Mouse (Mus musculus) hindbrain, embryonic 14.5 days (tissue): Measurements from ENCODE around the gene 4931409K22Rik. TPM values are rescaled to one million over a fixed set of nuclear protein-coding genes. Genes with fewer than 3 reads are reported as not detected.
A peak's percentile ranks its signal among the peaks of the same experiment; 100 is the strongest.
"Not testable (repeated sequence)": the region's sequence is repeated elsewhere in the genome, so short reads cannot be mapped to it uniquely, and the experiment has no call there.

Source experiments
- ATAC-seq: fragments of 200-750 bp; cut with Nextera tagmentation; 2 replicates; pipeline ENCODE4 v1.8.0; 2017; ENCODE audit warnings: moderate number of reproducible peaks, mild to moderate bottlenecking, moderate TSS enrichment, moderate library complexity; ENCODE audit not compliant: low FRiP score
- DNase-seq: peaks from one replicate; pipeline ENCODE4 v3.0.0-alpha.2; 2015; ENCODE audit warnings: low spot score
- H3K27ac ChIP-seq: fragments of 300-500 bp; sonication (generic); 2 replicates; pipeline ENCODE4 v1.5.1; 2014; ENCODE audit warnings: mild to moderate bottlenecking, moderate library complexity
- H3K27me3 ChIP-seq: fragments of 300-500 bp; sonication (generic); 2 replicates; pipeline ENCODE4 v1.6.1; 2014; ENCODE audit warnings: mild to moderate bottlenecking, low read length, mixed read lengths; ENCODE audit not compliant: control insufficient read depth, insufficient read depth
- H3K36me3 ChIP-seq: fragments of 300-500 bp; sonication (generic); replicated peaks from 2 replicates; pipeline ENCODE4 v1.6.1; 2014; ENCODE audit not compliant: control insufficient read depth, insufficient read depth
- H3K4me1 ChIP-seq: fragments of 300-500 bp; sonication (generic); replicated peaks from 2 replicates; pipeline ENCODE4 v1.6.1; 2014; ENCODE audit warnings: antibody characterized with exemption, low read length, mixed read lengths; ENCODE audit not compliant: control insufficient read depth, insufficient read depth
- H3K4me2 ChIP-seq: fragments of 300-500 bp; sonication (generic); replicated peaks from 2 replicates; pipeline ENCODE4 v1.6.1; 2014; ENCODE audit warnings: mild to moderate bottlenecking, moderate library complexity
- H3K4me3 ChIP-seq: fragments of 300-500 bp; sonication (generic); replicated peaks from 2 replicates; pipeline ENCODE4 v1.5.1; 2014; ENCODE audit warnings: mild to moderate bottlenecking, low read length
- H3K9ac ChIP-seq: fragments of 300-500 bp; sonication (generic); 2 replicates; pipeline ENCODE4 v1.6.1; 2014
- H3K9me3 ChIP-seq: fragments of 300-500 bp; sonication (generic); 2 replicates; pipeline ENCODE4 v1.6.1; 2016; ENCODE audit warnings: low read length; ENCODE audit not compliant: control insufficient read depth
- WGBS: fragments of 180-500 bp; shearing (Covaris S2); extraction: QIAGEN DNeasy Blood & Tissue Kit; methylation state at CpG from one replicate; pipeline ENCODE4 v1.1.7; 2014; 5-methylcytosine and 5-hydroxymethylcytosine counted together
- polyA plus RNA-seq: library from polyadenylated mRNA; unstranded; fragments of >200 nt; fragmentation: Nextera tagmentation; extraction: Ambion mirVana; gene quantifications from 2 replicates; pipeline ENCODE4 v1.2.1, GENCODE M21; 2014

Gene 4931409K22Rik
- polyA plus RNA-seq, 1 experiment from 2014 or later = 0.19 TPM

DNA sequence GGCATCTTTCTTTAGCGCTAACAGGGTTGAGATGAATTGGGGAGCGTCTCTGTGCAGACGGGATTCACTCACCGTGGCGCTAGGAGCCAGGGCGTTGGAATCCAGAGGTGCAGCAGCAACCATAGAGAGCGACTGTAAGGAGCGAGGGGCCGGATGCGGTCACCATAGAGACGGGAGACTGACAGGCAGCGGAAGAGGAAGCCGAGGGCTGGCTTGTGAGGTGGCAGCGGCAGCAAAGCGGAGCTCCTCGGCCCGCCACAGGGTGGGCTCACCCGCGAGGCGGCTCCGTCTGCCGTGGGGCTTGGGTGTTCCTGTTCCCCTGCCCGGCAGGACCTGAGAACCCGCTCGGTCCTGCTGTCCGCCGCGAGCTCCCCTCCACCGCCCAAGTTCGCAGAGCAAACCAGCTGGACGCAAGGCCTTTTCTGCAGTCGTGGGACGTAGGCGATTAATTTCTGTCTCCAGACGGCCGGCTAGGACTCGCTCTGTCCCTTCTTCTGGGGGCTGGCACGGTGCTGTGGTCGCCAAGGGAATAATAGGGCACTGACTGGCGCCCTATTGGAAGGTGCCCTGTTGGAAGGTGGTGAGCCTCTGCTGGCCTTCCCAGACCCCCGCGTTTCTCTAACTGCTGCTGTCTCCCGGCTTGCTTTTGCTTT, 30.1 kb upstream of the 4931409K22Rik start, which contains the start of gene Chpf2:
Chpf2 (plus strand) TSS at position 195 of the 653 bp plus-strand sequence.
- WGBS = under 1% methylated on average over 41 of the region's 43 CpGs
- peak; percentile 89 for ATAC-seq
- no peaks in the 10 kb centered on the region for H3K27me3 ChIP-seq
- H3K4me2 ChIP-seq = peak within 1 kb of the TSS; percentile 75
- peaks cover 13% of the 10 kb centered on the region for H3K4me1 ChIP-seq
- no peaks in the 10 kb centered on the region for H3K9me3 ChIP-seq
- peak within 1 kb of the TSS; percentile 69 for H3K27ac ChIP-seq
- H3K36me3 ChIP-seq = peaks cover 34% of the 10 kb centered on the region
- DNase-seq = peak; percentile 85
- H3K4me3 ChIP-seq = peak within 1 kb of the TSS; percentile 58
- H3K9ac ChIP-seq = peak within 1 kb of the TSS; percentile 75

DNA sequence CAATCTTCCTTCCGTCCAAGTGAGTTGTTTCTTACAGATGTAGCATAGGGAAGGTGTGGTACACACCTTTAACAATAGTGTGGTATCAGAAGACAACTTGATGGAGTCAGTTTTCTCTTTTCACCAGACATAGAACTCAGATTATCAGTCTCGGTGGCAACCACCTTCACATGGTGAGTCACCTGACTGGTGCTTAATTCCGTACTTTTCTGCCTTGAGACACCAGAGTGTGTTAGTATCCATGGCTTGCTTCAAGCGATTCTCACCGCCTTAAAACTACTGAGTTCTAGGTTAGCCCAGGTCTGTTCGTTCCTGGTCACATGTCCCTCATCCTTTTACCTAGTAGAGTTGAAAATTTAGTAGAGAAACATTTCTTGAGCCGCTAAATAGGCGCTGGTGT, 29.5 kb upstream of the 4931409K22Rik start:
- H3K27me3 ChIP-seq = no peaks in the 10 kb centered on the region
- peaks cover 29% of the 10 kb centered on the region for H3K36me3 ChIP-seq
- peaks cover 13% of the 10 kb centered on the region for H3K4me1 ChIP-seq
- WGBS = 10% methylated on average over 8 of the region's 8 CpGs
- peak overlapping the region; percentile 58 for H3K4me3 ChIP-seq
- no peak for DNase-seq
- H3K4me2 ChIP-seq = peak overlapping the region; percentile 75
- no peaks in the 10 kb centered on the region for H3K9me3 ChIP-seq
- peak overlapping the region; percentile 69 for H3K27ac ChIP-seq
- ATAC-seq = peak; percentile 29
- H3K9ac ChIP-seq = peak overlapping the region; percentile 75

DNA sequence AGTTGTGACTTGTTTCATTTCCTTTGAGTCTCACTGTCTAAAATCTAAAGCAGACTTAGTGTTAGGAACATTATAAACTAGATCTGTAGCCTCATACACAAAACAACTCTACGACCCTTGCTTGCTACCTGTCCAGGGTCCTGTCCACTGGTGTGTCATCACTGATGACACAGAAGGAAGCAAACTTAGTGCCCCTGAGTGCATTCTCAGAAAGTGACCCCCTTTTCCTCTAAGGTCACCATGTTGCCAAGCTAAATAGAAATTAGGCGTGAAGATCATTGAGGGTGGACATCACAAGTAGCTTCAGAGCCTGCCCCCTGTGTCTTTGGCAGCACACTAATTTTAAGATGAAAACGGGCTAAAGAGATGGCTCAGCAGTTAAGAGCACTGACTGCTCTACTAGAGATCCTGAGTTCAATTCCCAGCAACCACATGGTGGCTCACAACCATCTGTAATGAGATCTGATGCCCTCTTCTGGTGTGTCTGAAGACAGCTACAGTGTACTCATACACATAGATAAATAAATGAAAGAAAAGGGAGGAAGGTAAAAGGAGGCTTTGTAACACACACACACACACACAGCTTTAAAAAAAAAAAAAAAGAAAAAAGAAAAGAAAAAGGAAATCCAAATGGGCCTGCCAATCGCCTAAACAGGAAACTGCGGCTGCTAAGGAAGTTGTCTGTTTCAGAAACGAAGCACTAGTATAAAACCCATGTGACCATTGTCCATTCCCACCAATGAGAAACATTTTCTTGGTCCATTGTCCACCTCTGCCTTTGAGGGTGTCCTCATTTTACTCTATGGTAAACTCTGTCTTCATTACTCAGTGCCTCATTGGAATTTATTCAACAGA, 21.7 kb upstream of the 4931409K22Rik start:
- DNase-seq = no peak

DNA sequence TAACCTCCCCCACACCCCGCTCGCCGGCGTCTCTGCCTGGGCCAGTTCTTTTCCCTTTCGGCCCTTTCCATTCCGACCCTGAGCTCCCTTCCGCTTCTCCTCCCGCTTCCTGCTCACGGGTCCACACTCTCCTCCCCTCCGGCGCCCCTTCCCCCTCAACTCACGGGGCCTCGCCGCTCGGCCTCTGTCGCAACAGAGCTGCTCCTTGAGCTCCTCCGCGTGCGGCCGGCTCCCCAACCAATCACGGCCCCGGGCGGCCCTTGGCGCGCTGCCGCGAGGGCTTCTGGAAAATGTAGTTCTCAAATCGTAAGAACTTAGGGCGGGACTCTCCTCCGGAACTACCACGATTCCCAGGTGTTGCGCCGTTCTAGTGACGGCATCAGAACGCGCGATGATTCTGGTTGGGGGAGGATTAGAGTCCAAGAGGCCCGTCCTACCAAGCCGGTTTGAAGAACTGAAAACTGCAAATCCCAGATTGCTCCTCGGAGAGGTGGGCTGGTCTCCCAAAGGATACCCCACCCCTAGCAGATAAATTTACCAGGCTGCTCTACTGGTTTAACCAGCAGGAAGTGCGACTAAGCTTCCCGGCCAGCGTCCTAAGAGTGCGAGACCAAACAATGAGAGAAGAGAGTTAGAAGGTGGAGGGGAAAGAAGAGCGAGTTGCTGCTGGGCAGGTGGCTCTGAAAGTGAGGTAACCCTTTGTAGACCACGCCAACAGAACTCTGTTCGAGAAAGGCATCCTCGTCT, 20.7 kb upstream of the 4931409K22Rik start, which contains the start of gene Abcf2:
Abcf2 (minus strand) TSS at position 285 of the 747 bp plus-strand sequence.
- WGBS = under 1% methylated on average over 48 of the region's 48 CpGs
- no peaks in the 10 kb centered on the region for H3K27me3 ChIP-seq
- no peaks in the 10 kb centered on the region for H3K9me3 ChIP-seq
- peaks cover 31% of the 10 kb centered on the region for H3K36me3 ChIP-seq
- H3K4me3 ChIP-seq = peak within 1 kb of the TSS; percentile 85
- peak; percentile 100 for DNase-seq
- peaks cover 14% of the 10 kb centered on the region for H3K4me1 ChIP-seq
- ATAC-seq = peak; percentile 96
- H3K9ac ChIP-seq = peak within 1 kb of the TSS; percentile 79
- peak within 1 kb of the TSS; percentile 67 for H3K4me2 ChIP-seq
- H3K27ac ChIP-seq = peak within 1 kb of the TSS; percentile 79

More for the DNA sequence above, 21.7 kb upstream of the 4931409K22Rik start:
- peak overlapping the region; percentile 53 for H3K9ac ChIP-seq
- H3K9me3 ChIP-seq = no peaks in the 10 kb centered on the region
- H3K4me1 ChIP-seq = peaks cover 14% of the 10 kb centered on the region
- no peaks in the 10 kb centered on the region for H3K27me3 ChIP-seq
- peaks cover 21% of the 10 kb centered on the region for H3K36me3 ChIP-seq
- H3K4me3 ChIP-seq = peak overlapping the region; percentile 85
- 71% methylated on average over 6 of the region's 6 CpGs for whole genome bisulfite sequencing
- peak overlapping the region; percentile 67 for H3K4me2 ChIP-seq
- 0 out of 2 replicates have a peak overlapping the region, but pooled peaks have one; percentile 45 for H3K27ac ChIP-seq
- no peak for ATAC-seq

DNA sequence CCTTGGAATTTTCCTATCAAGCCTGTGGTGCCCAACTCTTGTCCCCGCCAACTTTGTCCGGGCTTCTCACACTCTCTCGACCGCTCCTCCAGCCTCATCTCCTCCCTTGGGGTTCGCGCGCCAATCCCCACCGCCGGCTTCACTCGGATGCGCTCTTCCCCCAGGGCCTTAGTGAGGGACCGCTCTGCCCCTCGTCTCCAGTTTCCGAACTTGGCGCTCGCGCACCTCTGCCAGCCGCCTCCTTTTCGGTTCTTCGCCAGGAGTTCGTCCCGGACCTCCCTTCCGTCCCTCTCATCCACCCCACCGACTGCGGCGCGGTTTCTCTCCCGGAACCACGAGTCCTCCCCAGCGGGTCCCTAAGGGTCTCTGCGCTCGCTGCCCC, 20.2 kb upstream of the 4931409K22Rik start:
- DNase-seq (no peak), ATAC-seq (peak; percentile 14)
- Histone ChIP-seq H3K9ac (peak overlapping the region; percentile 79), H3K9me3 (no peaks in the 10 kb centered on the region), H3K27ac (peak overlapping the region; percentile 79), H3K36me3 (peaks cover 36% of the 10 kb centered on the region), H3K4me2 (peak overlapping the region; percentile 67), H3K27me3 (no peaks in the 10 kb centered on the region), H3K4me1 (peaks cover 14% of the 10 kb centered on the region), H3K4me3 (peak overlapping the region; percentile 85)
- 0% methylated on average over 32 of the region's 32 CpGs for WGBS

DNA sequence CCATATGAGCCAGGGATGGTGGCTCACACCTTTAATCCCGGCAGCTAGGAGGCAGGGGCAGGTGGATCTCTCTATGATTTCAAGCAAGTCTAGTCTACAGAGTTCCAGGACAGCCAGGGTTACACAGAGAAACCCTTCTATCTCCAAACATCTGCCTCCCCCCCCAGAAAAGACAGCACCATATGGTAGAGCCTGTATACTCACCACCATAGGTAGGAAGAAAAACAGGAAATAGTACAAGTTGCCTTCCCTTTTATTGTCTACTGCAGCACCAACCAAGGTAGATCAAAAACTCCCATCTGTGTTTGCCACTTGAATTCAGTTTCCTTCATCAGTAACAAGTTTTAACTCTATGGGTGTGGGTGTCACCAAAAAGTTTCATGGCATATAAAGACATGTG, 19.3 kb upstream of the 4931409K22Rik start:
- no peaks in the 10 kb centered on the region for H3K9me3 ChIP-seq
- DNase-seq (no peak), ATAC-seq (no peak)
- WGBS = 91% methylated on average over 1 of the region's 1 CpGs
- peak overlapping the region; percentile 79; the same call in 1 of the 2 replicates for H3K9ac ChIP-seq
- peaks cover 45% of the 10 kb centered on the region for H3K36me3 ChIP-seq
- no peaks in the 10 kb centered on the region for H3K27me3 ChIP-seq
- H3K4me2 ChIP-seq = peak overlapping the region; percentile 67
- H3K27ac ChIP-seq = no peak overlapping the region
- H3K4me3 ChIP-seq = no peak overlapping the region
- H3K4me1 ChIP-seq = peaks cover 14% of the 10 kb centered on the region

DNA sequence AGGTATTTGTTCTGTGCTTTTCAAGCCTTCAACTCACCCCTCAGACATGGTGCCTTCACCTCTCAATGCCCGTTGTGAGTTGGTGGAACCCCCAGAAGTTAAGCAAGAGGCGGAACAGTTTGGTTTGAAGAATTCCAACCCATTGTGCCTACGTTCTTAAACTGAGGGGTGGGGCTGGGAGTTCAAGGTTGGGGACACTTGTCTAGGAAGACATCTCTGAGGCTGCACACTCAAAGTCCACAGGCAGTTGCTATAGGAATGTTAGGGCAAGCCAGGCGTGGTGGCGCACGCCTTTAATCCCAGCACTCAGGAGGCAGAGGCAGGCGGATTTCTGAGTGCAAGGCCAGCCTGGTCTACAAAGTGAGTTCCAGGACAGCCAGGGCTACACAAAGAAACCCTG, 1.3 kb downstream of the 4931409K22Rik start:
- not testable (repeated sequence) for DNase-seq, H3K27me3 ChIP-seq, H3K4me3 ChIP-seq, ATAC-seq, H3K9ac ChIP-seq, H3K9me3 ChIP-seq, H3K4me2 ChIP-seq, H3K36me3 ChIP-seq, H3K27ac ChIP-seq
- WGBS = 90% methylated on average over 7 of the region's 7 CpGs
- H3K4me1 ChIP-seq = peaks cover 12% of the 10 kb centered on the region

DNA sequence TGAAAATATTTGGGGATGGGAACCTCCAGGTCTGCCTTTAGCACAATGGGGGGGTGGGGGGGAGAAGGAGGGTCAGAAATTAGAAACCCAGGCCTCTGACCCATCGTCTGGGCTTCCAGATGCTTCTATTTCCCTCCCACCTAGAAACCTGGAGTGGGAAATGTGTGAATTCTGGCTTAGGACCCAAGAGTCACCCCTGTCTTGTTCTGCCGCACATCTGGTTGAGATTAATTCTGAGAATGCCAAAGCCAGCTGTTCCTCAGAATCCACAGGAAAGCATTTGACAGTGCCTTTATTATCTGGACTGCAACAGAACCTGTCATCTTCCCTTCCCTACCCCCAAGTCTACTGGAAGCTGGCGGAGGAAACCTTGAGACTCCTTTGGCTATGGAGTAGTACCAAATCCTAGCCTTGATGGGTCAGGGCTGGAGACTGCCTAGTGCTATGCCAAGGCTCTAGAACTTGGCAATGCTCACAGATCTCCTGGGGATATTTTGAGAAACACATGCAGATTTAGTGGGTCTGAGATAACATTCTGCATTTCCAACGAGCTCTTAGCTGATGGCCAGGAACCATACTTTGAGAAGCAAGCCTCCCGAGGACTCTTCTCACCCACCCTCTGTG, 2.9 kb downstream of the 4931409K22Rik start:
- WGBS = 76% methylated on average over 5 of the region's 5 CpGs
- no peak for DNase-seq
- no peak overlapping the region for H3K4me3 ChIP-seq
- no peaks in the 10 kb centered on the region for H3K27me3 ChIP-seq
- no peak overlapping the region for H3K27ac ChIP-seq
- H3K9ac ChIP-seq = no peak overlapping the region
- peaks cover 12% of the 10 kb centered on the region for H3K4me1 ChIP-seq
- H3K9me3 ChIP-seq = no peaks in the 10 kb centered on the region
- no peak overlapping the region for H3K4me2 ChIP-seq
- no peaks in the 10 kb centered on the region for H3K36me3 ChIP-seq
- ATAC-seq = no peak
